Mouse (Mus musculus) heart, postnatal 0 days (tissue): ENCODE results near the gene Gtpbp3. TPM values are rescaled to one million over a fixed set of nuclear protein-coding genes. Genes with fewer than 3 reads are reported as not detected.

Source experiments
- ATAC-seq: fragments of 200-750 bp; cut with Nextera tagmentation; 2 replicates; pipeline ENCODE4 v1.8.0; 2017; ENCODE audit warnings: low read depth, moderate number of reproducible peaks, moderate library complexity; ENCODE audit not compliant: insufficient read depth
- DNase-seq: peaks from one replicate; pipeline ENCODE4 v3.0.0-alpha.2; 2016; ENCODE audit warnings: low spot score
- H3K27ac ChIP-seq: fragments of 300-500 bp; sonication (generic); 2 replicates; pipeline ENCODE4 v1.5.1; 2014; ENCODE audit warnings: low read depth, mild to moderate bottlenecking
- H3K27me3 ChIP-seq: fragments of 300-500 bp; sonication (generic); 2 replicates; pipeline ENCODE4 v1.6.1; 2014; ENCODE audit warnings: low read length, mixed read lengths; ENCODE audit not compliant: control insufficient read depth, insufficient read depth
- H3K36me3 ChIP-seq: fragments of 300-500 bp; sonication (generic); replicated peaks from 2 replicates; pipeline ENCODE4 v1.6.1; 2014; ENCODE audit warnings: low read length, mixed read lengths; ENCODE audit not compliant: control insufficient read depth, insufficient read depth
- H3K4me1 ChIP-seq: fragments of 300-500 bp; sonication (generic); 2 replicates; pipeline ENCODE4 v1.6.1; 2014; ENCODE audit warnings: antibody characterized with exemption; ENCODE audit not compliant: control insufficient read depth, insufficient read depth
- H3K4me2 ChIP-seq: fragments of 300-500 bp; sonication (generic); 2 replicates; pipeline ENCODE4 v1.6.1; 2014; ENCODE audit warnings: low read depth, mild to moderate bottlenecking, low read length, moderate library complexity
- H3K4me3 ChIP-seq: fragments of 300-500 bp; sonication (generic); 2 replicates; pipeline ENCODE4 v1.5.1; 2014; ENCODE audit warnings: low read depth, low read length
- H3K9ac ChIP-seq: fragments of 300-500 bp; sonication (generic); replicated peaks from 2 replicates; pipeline ENCODE4 v1.6.1; 2014; ENCODE audit warnings: low read depth, low read length, mixed read lengths
- H3K9me3 ChIP-seq: fragments of 300-500 bp; sonication (generic); replicated peaks from 2 replicates; pipeline ENCODE4 v1.6.1; 2016; ENCODE audit warnings: low read length; ENCODE audit not compliant: control insufficient read depth
- CTCF ChIP-seq: IDR thresholded peaks from 2 replicates; pipeline ENCODE4 v1.5.1; 2016; ENCODE audit warnings: antibody characterized with exemption, control low read depth, low read depth
- EP300 ChIP-seq: IDR thresholded peaks from 2 replicates; pipeline ENCODE4 v1.6.1; 2016; ENCODE audit warnings: antibody characterized with exemption, low read depth
- WGBS: fragments of 180-500 bp; shearing (Covaris S2); extraction: QIAGEN DNeasy Blood & Tissue Kit; methylation state at CpG from one replicate; pipeline ENCODE4 v1.1.7; 2014; 5-methylcytosine and 5-hydroxymethylcytosine counted together
- polyA plus RNA-seq: library from polyadenylated mRNA; unstranded; fragments of >200 nt; fragmentation: Nextera tagmentation; extraction: Ambion mirVana; gene quantifications from 2 replicates; pipeline ENCODE4 v1.2.1, GENCODE M21; 2015
- total RNA-seq: library from RNA; depleted of rRNA; stranded (reverse); fragments of >200 nt; gene quantifications from 2 replicates; pipeline ENCODE4 v1.2.3, GENCODE M21; 2014; ENCODE audit warnings: low replicate concordance; rRNA removed

Gtpbp3 gene
- total and polyA plus RNA-seq, 2 experiments from 2014 or later: 11.3 to 36.7 TPM

DNA sequence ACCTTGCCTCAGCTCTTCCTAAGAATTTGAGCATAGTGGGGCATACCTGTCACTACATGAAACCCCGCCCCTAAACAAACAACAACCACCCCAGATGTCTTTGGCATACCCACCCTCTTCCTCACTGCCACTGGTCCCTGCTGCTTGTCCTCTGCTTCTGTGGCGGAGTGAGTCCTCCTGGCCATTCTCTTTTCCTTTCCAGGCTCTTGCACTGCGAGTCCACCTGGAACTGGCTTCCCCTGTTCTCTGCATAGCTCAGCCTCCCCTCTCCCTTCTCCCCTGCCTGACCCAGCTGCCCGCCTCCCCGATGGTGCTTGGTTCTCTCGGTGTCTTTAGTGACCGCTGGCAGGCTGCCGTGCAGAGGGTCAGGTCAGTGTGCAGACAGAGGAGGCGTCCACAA lies 55.9 kb downstream of the Gtpbp3 start:
- no peak for ATAC-seq
- no peak overlapping the region; the same call in 1 of the 2 replicates for H3K9ac ChIP-seq
- peak overlapping the region; percentile 79 for H3K4me2 ChIP-seq
- peak overlapping the region; percentile 69; the same call in 1 of the 2 replicates for H3K4me3 ChIP-seq
- no peaks in the 10 kb centered on the region for H3K27me3 ChIP-seq
- H3K36me3 ChIP-seq: peaks cover 34% of the 10 kb centered on the region
- no peak for DNase-seq
- H3K27ac ChIP-seq: no peak overlapping the region
- no peaks in the 10 kb centered on the region for H3K9me3 ChIP-seq
- WGBS: 83% methylated on average over 9 of the region's 9 CpGs
- peaks cover 6% of the 10 kb centered on the region; the same call in 1 of the 2 replicates for H3K4me1 ChIP-seq
- TF ChIP-seq CTCF: no peak
- no peak for TF ChIP-seq EP300

DNA sequence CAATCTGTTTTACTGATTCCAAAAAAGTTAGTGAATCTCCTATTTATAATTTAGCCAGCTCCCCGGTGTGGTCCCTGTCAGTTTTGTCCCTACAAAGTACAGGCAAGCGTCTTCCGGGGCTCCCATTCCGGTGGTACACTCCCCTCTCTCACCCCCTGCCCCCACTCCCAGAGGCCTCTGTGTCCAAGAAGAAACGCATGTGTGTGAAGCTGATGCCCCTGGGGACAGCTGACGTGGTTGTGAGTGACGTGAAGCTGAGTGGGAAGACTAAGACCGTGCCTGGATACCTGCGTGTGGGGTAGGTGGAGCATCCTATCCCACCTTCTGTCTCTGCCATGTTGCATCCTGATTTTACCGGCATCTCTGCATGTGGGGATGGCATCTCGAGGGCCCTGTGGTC lies 57.1 kb downstream of the Gtpbp3 start:
- Histone ChIP-seq H3K4me3 (no peak overlapping the region), H3K9me3 (no peaks in the 10 kb centered on the region), H3K4me1 (peaks cover 6% of the 10 kb centered on the region; the same call in 1 of the 2 replicates), H3K36me3 (peaks cover 35% of the 10 kb centered on the region), H3K4me2 (no peak overlapping the region), H3K9ac (no peak overlapping the region), H3K27ac (no peak overlapping the region), H3K27me3 (no peaks in the 10 kb centered on the region)
- TF ChIP-seq EP300 (no peak), CTCF (no peak)
- DNase-seq (no peak), ATAC-seq (no peak)
- 89% methylated on average over 11 of the region's 11 CpGs for WGBS

DNA sequence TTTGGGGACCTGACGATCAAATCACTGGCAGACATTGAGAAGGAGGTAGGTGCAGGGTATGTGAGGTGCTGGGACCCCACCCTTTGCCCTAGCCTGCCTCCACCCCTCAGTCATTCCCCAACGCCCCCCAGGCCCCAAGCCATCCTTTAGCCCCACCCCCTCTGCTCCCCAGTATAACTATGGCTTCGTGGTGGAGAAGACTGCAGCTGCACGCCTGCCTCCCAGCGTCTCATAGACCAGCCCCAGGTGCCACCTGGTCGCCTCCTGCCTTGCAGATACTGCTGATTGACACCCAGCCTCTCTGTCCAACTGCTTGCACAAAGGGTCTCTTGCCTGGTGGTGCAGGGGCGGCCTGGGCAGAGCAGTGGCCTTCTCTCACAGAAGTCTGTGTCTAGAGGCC lies 59.7 kb downstream of the Gtpbp3 start:
- Histone ChIP-seq H3K4me3 (no peak overlapping the region), H3K4me2 (no peak overlapping the region), H3K36me3 (peaks cover 35% of the 10 kb centered on the region), H3K9ac (no peak overlapping the region), H3K27ac (no peak overlapping the region), H3K4me1 (peaks cover 6% of the 10 kb centered on the region; the same call in 1 of the 2 replicates), H3K9me3 (no peaks in the 10 kb centered on the region), H3K27me3 (no peaks in the 10 kb centered on the region)
- no peak for DNase-seq
- WGBS: 84% methylated on average over 7 of the region's 7 CpGs
- ATAC-seq: no peak
- TF ChIP-seq EP300 (no peak), CTCF (no peak)

Other genes with a start within 250 kb of the Gtpbp3 start
- gene Myo9b, start 215.4 kb upstream of the Gtpbp3 start, total RNA-seq: 35.0 and 40.7 TPM in 2 replicates
- gene Myo9b, start 215.4 kb upstream of the Gtpbp3 start, polyA plus RNA-seq: 6.7 and 7.1 TPM in 2 replicates
- 50.6 and 53.9 TPM in 2 replicates for gene Haus8, start 215.2 kb upstream of the Gtpbp3 start, total RNA-seq
- 58.3 and 64.3 TPM in 2 replicates for gene Haus8, start 215.2 kb upstream of the Gtpbp3 start, polyA plus RNA-seq
- gene Use1, start 121.3 kb upstream of the Gtpbp3 start, total RNA-seq: 91.3 and 127 TPM in 2 replicates
- 94.8 and 107 TPM in 2 replicates for gene Use1, start 121.3 kb upstream of the Gtpbp3 start, polyA plus RNA-seq
- 10.2 and 10.6 TPM in 2 replicates for gene Ocel1, start 116.8 kb upstream of the Gtpbp3 start, total RNA-seq
- 5.7 and 5.9 TPM in 2 replicates for gene Ocel1, start 116.8 kb upstream of the Gtpbp3 start, polyA plus RNA-seq
- gene Nr2f6, start 106.1 kb upstream of the Gtpbp3 start, total RNA-seq: 162 and 174 TPM in 2 replicates
- 38.3 and 40.5 TPM in 2 replicates for gene Nr2f6, start 106.1 kb upstream of the Gtpbp3 start, polyA plus RNA-seq
- 23.9 and 47.3 TPM in 2 replicates for gene Ushbp1, start 92.3 kb upstream of the Gtpbp3 start, total RNA-seq
- gene Ushbp1, start 92.3 kb upstream of the Gtpbp3 start, polyA plus RNA-seq: 21.6 and 22.1 TPM in 2 replicates
- 99.2 and 155 TPM in 2 replicates for gene Babam1, start 91.2 kb upstream of the Gtpbp3 start, total RNA-seq
- 60.2 and 62.5 TPM in 2 replicates for gene Babam1, start 91.2 kb upstream of the Gtpbp3 start, polyA plus RNA-seq
- 9.5 and 12.1 TPM in 2 replicates for gene Ankle1, start 82.1 kb upstream of the Gtpbp3 start, total RNA-seq
- gene Ankle1, start 82.1 kb upstream of the Gtpbp3 start, polyA plus RNA-seq: 4.4 and 5.4 TPM in 2 replicates
- gene Abhd8, start 24.4 kb upstream of the Gtpbp3 start, total RNA-seq: 57.7 and 69.8 TPM in 2 replicates
- gene Abhd8, start 24.4 kb upstream of the Gtpbp3 start, polyA plus RNA-seq: 32.8 and 36.6 TPM in 2 replicates
- 169 and 188 TPM in 2 replicates for gene Mrpl34, start 23.1 kb upstream of the Gtpbp3 start, total RNA-seq
- 284 and 320 TPM in 2 replicates for gene Mrpl34, start 23.1 kb upstream of the Gtpbp3 start, polyA plus RNA-seq
- gene Dda1, start 18.9 kb upstream of the Gtpbp3 start, total RNA-seq: 73.5 and 89.9 TPM in 2 replicates
- gene Dda1, start 18.9 kb upstream of the Gtpbp3 start, polyA plus RNA-seq: 62.7 and 66.4 TPM in 2 replicates
- 10.8 and 15.0 TPM in 2 replicates for gene Ano8, start 2.1 kb upstream of the Gtpbp3 start, total RNA-seq
- gene Ano8, start 2.1 kb upstream of the Gtpbp3 start, polyA plus RNA-seq: 0.74 and 0.93 TPM in 2 replicates
- 51.6 and 95.2 TPM in 2 replicates for gene Plvap, start 23.6 kb downstream of the Gtpbp3 start, total RNA-seq
- gene Plvap, start 23.6 kb downstream of the Gtpbp3 start, polyA plus RNA-seq: 63.4 and 64.8 TPM in 2 replicates
- gene Ccdc194, start 37.6 kb downstream of the Gtpbp3 start, total RNA-seq: 1.1 TPM in 1 of 2 replicates, not detected in the other
- 0.12 and 0.14 TPM in 2 replicates for gene Ccdc194, start 37.6 kb downstream of the Gtpbp3 start, polyA plus RNA-seq
- gene Bst2, start 49.4 kb downstream of the Gtpbp3 start, total RNA-seq: 101 and 109 TPM in 2 replicates
- gene Bst2, start 49.4 kb downstream of the Gtpbp3 start, polyA plus RNA-seq: 42.9 and 43.3 TPM in 2 replicates
- gene Mvb12a, start 54.8 kb downstream of the Gtpbp3 start, total RNA-seq: 47.6 and 61.5 TPM in 2 replicates
- 54.4 and 55.3 TPM in 2 replicates for gene Mvb12a, start 54.8 kb downstream of the Gtpbp3 start, polyA plus RNA-seq
- gene Tmem221, start 70.8 kb downstream of the Gtpbp3 start, total RNA-seq: 0.08 TPM in 1 of 2 replicates, not detected in the other
- 0.23 and 0.37 TPM in 2 replicates for gene Tmem221, start 70.8 kb downstream of the Gtpbp3 start, polyA plus RNA-seq
- 0.50 TPM in 1 of 2 replicates, not detected in the other for gene Nxnl1, start 78.5 kb downstream of the Gtpbp3 start, total RNA-seq
- 0.12 TPM in 2 replicates for gene Nxnl1, start 78.5 kb downstream of the Gtpbp3 start, polyA plus RNA-seq
- 68.4 and 178 TPM in 2 replicates for gene Slc27a1, start 80.8 kb downstream of the Gtpbp3 start, total RNA-seq
- 62.1 and 68.5 TPM in 2 replicates for gene Slc27a1, start 80.8 kb downstream of the Gtpbp3 start, polyA plus RNA-seq
- 333 and 425 TPM in 2 replicates for gene Pgls, start 104.1 kb downstream of the Gtpbp3 start, total RNA-seq
- gene Pgls, start 104.1 kb downstream of the Gtpbp3 start, polyA plus RNA-seq: 210 and 212 TPM in 2 replicates
- 0.04 and 12.6 TPM in 2 replicates for gene Fam129c, start 109.5 kb downstream of the Gtpbp3 start, total RNA-seq
- gene Fam129c, start 109.5 kb downstream of the Gtpbp3 start, polyA plus RNA-seq: 0.59 and 1.6 TPM in 2 replicates
- 84.1 and 108 TPM in 2 replicates for gene Colgalt1, start 122.9 kb downstream of the Gtpbp3 start, total RNA-seq
- gene Colgalt1, start 122.9 kb downstream of the Gtpbp3 start, polyA plus RNA-seq: 32.7 and 35.4 TPM in 2 replicates
- gene Unc13a, start 183.7 kb downstream of the Gtpbp3 start, total RNA-seq: 0.57 and 1.2 TPM in 2 replicates
- 0.51 and 0.60 TPM in 2 replicates for gene Unc13a, start 183.7 kb downstream of the Gtpbp3 start, polyA plus RNA-seq
- gene Jak3, start 188.2 kb downstream of the Gtpbp3 start, total RNA-seq: 14.6 and 16.9 TPM in 2 replicates
- 5.7 and 5.8 TPM in 2 replicates for gene Jak3, start 188.2 kb downstream of the Gtpbp3 start, polyA plus RNA-seq
- gene Insl3, start 201.1 kb downstream of the Gtpbp3 start, total RNA-seq: not detected in 2 replicates
- gene Insl3, start 201.1 kb downstream of the Gtpbp3 start, polyA plus RNA-seq: 1.5 and 2.4 TPM in 2 replicates
- 8.7 TPM in 2 replicates for gene B3gnt3, start 213.7 kb downstream of the Gtpbp3 start, total RNA-seq
- gene B3gnt3, start 213.7 kb downstream of the Gtpbp3 start, polyA plus RNA-seq: 6.4 TPM in 2 replicates
- gene Fcho1, start 237.6 kb downstream of the Gtpbp3 start, total RNA-seq: 0.04 and 1.1 TPM in 2 replicates
- gene Fcho1, start 237.6 kb downstream of the Gtpbp3 start, polyA plus RNA-seq: 0.92 and 1.4 TPM in 2 replicates